Mouse (Mus musculus) kidney, postnatal 0 days (tissue): ENCODE data around the gene Col6a6. TPM values are rescaled to one million over a fixed set of nuclear protein-coding genes. Genes with fewer than 3 reads are reported as not detected.

Source experiments
- ATAC-seq: fragments of 200-750 bp; cut with Nextera tagmentation; replicated peaks from 2 replicates; pipeline ENCODE4 v1.8.0; 2017; ENCODE audit warnings: low read depth, moderate number of reproducible peaks, moderate TSS enrichment, moderate library complexity; ENCODE audit not compliant: low FRiP score
- DNase-seq: peaks from one replicate; pipeline ENCODE4 v3.0.0-alpha.2; 2016; ENCODE audit warnings: low spot score
- H3K27ac ChIP-seq: fragments of 300-500 bp; sonication (generic); 2 replicates; pipeline ENCODE4 v1.5.1; 2014; ENCODE audit warnings: mild to moderate bottlenecking
- H3K27me3 ChIP-seq: fragments of 300-500 bp; sonication (generic); 2 replicates; pipeline ENCODE4 v1.6.1; 2014; ENCODE audit warnings: low read length, mixed read lengths; ENCODE audit not compliant: insufficient read depth
- H3K36me3 ChIP-seq: fragments of 300-500 bp; sonication (generic); 2 replicates; pipeline ENCODE4 v1.6.1; 2014; ENCODE audit warnings: low read length, mixed read lengths; ENCODE audit not compliant: insufficient read depth
- H3K4me1 ChIP-seq: fragments of 300-500 bp; sonication (generic); replicated peaks from 2 replicates; pipeline ENCODE4 v1.6.1; 2014; ENCODE audit warnings: antibody characterized with exemption, low read length, mixed read lengths; ENCODE audit not compliant: insufficient read depth
- H3K4me2 ChIP-seq: fragments of 300-500 bp; sonication (generic); 2 replicates; pipeline ENCODE4 v1.6.1; 2014; ENCODE audit warnings: mild to moderate bottlenecking, low read length, moderate library complexity, mixed read lengths
- H3K4me3 ChIP-seq: fragments of 300-500 bp; sonication (generic); replicated peaks from 2 replicates; pipeline ENCODE4 v1.5.1; 2014; ENCODE audit warnings: low read depth, low read length
- H3K9ac ChIP-seq: fragments of 300-500 bp; sonication (generic); 2 replicates; pipeline ENCODE4 v1.6.1; 2014; ENCODE audit warnings: low read depth, low read length
- H3K9me3 ChIP-seq: fragments of 300-500 bp; sonication (generic); replicated peaks from 2 replicates; pipeline ENCODE4 v1.6.1; 2016; ENCODE audit warnings: low read length, inconsistent platforms, mixed read lengths
- CTCF ChIP-seq: IDR thresholded peaks from 2 replicates; pipeline ENCODE4 v1.5.1; 2016; ENCODE audit warnings: antibody characterized with exemption, low read depth, mild to moderate bottlenecking, moderate library complexity
- WGBS: fragments of 180-500 bp; shearing (Covaris S2); extraction: QIAGEN DNeasy Blood & Tissue Kit; methylation state at CpG from one replicate; pipeline ENCODE4 v1.1.7; 2014; 5-methylcytosine and 5-hydroxymethylcytosine counted together
- polyA plus RNA-seq: library from polyadenylated mRNA; unstranded; fragments of >200 nt; fragmentation: Nextera tagmentation; extraction: Ambion mirVana; gene quantifications from 2 replicates; pipeline ENCODE4 v1.2.1, GENCODE M21; 2015

The Col6a6 gene
- polyA plus RNA-seq, 1 experiment from 2014 or later: 0.21 TPM

- Histone ChIP-seq H3K9me3 (no peaks in the 10 kb centered on the region), H3K4me1 (0 out of 2 replicates have a peak, but pooled peaks cover 4% of the 10 kb centered on the region), H3K9ac (no peak overlapping the region), H3K36me3 (no peaks in the 10 kb centered on the region), H3K27me3 (no peaks in the 10 kb centered on the region), H3K4me2 (no peak overlapping the region), H3K27ac (no peak overlapping the region), H3K4me3 (no peak overlapping the region)
- TF ChIP-seq CTCF: peak; percentile 71
- peak; percentile 86 for DNase-seq
- no peak for ATAC-seq
- WGBS: 7% methylated on average over 4 of the region's 4 CpGs
These were observed 6.8 kb upstream of the Col6a6 start for GRCm38 (mm10) chr9:105834799-105835198.

GRCm38 (mm10) chr9:105831291-105831690, 3.3 kb upstream of the Col6a6 start:
- ATAC-seq (no peak), DNase-seq (no peak)
- H3K27me3 ChIP-seq: no peaks in the 10 kb centered on the region
- H3K4me2 ChIP-seq: no peak overlapping the region
- no peaks in the 10 kb centered on the region for H3K36me3 ChIP-seq
- H3K4me1 ChIP-seq: peaks cover 8% of the 10 kb centered on the region; the same call in 1 of the 2 replicates
- H3K9me3 ChIP-seq: no peaks in the 10 kb centered on the region
- H3K9ac ChIP-seq: no peak overlapping the region
- H3K4me3 ChIP-seq: no peak overlapping the region
- TF ChIP-seq CTCF: no peak
- WGBS: 84% methylated on average over 9 of the region's 9 CpGs
- H3K27ac ChIP-seq: no peak overlapping the region

- Histone ChIP-seq H3K9ac (no peak overlapping the region), H3K4me3 (no peak overlapping the region), H3K36me3 (no peaks in the 10 kb centered on the region), H3K4me2 (no peak overlapping the region), H3K27me3 (no peaks in the 10 kb centered on the region), H3K9me3 (no peaks in the 10 kb centered on the region), H3K27ac (no peak overlapping the region), H3K4me1 (peaks cover 4% of the 10 kb centered on the region; the same call in 1 of the 2 replicates)
- DNase-seq: no peak
- no peak for TF ChIP-seq CTCF
- ATAC-seq: no peak
- 51% methylated on average over 8 of the region's 8 CpGs for WGBS
These were observed 798 bp downstream of the Col6a6 start for GRCm38 (mm10) chr9:105827076-105827647.

GRCm38 (mm10) chr9:105820711-105821110, 7.2 kb downstream of the Col6a6 start:
- ATAC-seq (no peak), DNase-seq (no peak)
- 76% methylated on average over 6 of the region's 6 CpGs for WGBS

DNA sequence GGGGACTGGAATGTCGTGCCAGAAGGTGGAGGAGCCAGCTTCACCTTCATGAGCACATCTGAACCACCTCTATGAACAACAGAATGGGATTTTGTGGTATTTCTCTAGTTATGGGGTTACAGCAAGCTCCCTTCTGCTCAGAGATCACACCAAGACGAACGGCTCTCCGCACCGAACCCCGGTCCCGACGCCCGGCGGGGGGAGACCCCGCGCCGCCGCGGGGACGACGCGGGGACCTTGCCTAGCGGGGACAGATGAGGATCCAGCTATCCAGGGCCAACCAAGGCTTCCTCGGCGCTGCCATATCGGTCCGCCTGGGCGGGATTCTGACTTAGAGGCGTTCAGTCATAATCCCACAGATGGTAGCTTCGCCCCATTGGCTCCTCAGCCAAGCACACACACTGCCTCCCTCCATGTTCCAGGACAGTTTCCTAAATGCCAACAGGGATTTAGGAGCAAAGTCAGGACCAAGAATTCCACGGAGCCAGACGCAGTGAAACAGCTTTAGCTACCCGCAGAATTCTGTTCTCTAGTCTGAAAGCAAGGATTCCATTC, 8.7 kb downstream of the Col6a6 start:
- 81% methylated on average over 29 of the region's 29 CpGs for WGBS
- H3K27ac ChIP-seq: no peak overlapping the region
- DNase-seq: no peak

More at GRCm38 (mm10) chr9:105820711-105821110, 7.2 kb downstream of the Col6a6 start:
- Histone ChIP-seq H3K27me3 (no peaks in the 10 kb centered on the region), H3K9me3 (no peaks in the 10 kb centered on the region), H3K27ac (no peak overlapping the region), H3K4me3 (no peak overlapping the region), H3K4me1 (no peaks in the 10 kb centered on the region), H3K36me3 (no peaks in the 10 kb centered on the region), H3K4me2 (no peak overlapping the region), H3K9ac (no peak overlapping the region)
- no peak for TF ChIP-seq CTCF

GRCm38 (mm10) chr9:105814436-105814835, 13.5 kb downstream of the Col6a6 start:
- DNase-seq: no peak
- H3K9me3 ChIP-seq: no peaks in the 10 kb centered on the region
- H3K4me3 ChIP-seq: no peak overlapping the region
- no peak for TF ChIP-seq CTCF
- 75% methylated on average over 5 of the region's 5 CpGs for whole genome bisulfite sequencing
- H3K4me2 ChIP-seq: no peak overlapping the region
- no peaks in the 10 kb centered on the region for H3K27me3 ChIP-seq
- no peak overlapping the region for H3K27ac ChIP-seq
- H3K4me1 ChIP-seq: no peaks in the 10 kb centered on the region
- ATAC-seq: no peak
- H3K36me3 ChIP-seq: no peaks in the 10 kb centered on the region
- no peak overlapping the region for H3K9ac ChIP-seq

More for the DNA sequence above, 8.7 kb downstream of the Col6a6 start:
- no peaks in the 10 kb centered on the region for H3K9me3 ChIP-seq
- H3K9ac ChIP-seq: no peak overlapping the region
- H3K4me1 ChIP-seq: no peaks in the 10 kb centered on the region
- ATAC-seq: peak; percentile 71; the same call in 1 of the 2 replicates
- no peak overlapping the region for H3K4me3 ChIP-seq
- H3K4me2 ChIP-seq: no peak overlapping the region
- no peak for TF ChIP-seq CTCF
- no peaks in the 10 kb centered on the region for H3K27me3 ChIP-seq
- H3K36me3 ChIP-seq: no peaks in the 10 kb centered on the region
